Mouse (Mus musculus) MEL (cell line): Measurements from ENCODE around the gene Gtdc1. TPM values are rescaled to one million over a fixed set of nuclear protein-coding genes. Genes with fewer than 3 reads are reported as not detected.
"Not testable (repeated sequence)": the region's sequence is repeated elsewhere in the genome, so short reads cannot be mapped to it uniquely, and the experiment has no call there.

Experiments
- DNase-seq: peaks from one replicate; pipeline ENCODE4 v3.0.0; 2011; ENCODE audit warnings: low read depth, low spot score
- H3K27ac ChIP-seq: 2 replicates; pipeline ENCODE4 v1.5.1; 2012; ENCODE audit warnings: low read depth, mild to moderate bottlenecking, control low read depth, low read length, moderate library complexity; ENCODE audit not compliant: control insufficient read depth
- H3K27me3 ChIP-seq, 2 experiments: fragments of 150-350 bp in 1 of 2; sonication (generic) in 1 of 2; 2 replicates each; pipeline ENCODE4 v1.6.1; 2012; ENCODE audit warnings: low read length in 2 of 2, mild to moderate bottlenecking in 2 of 2, improper control_type of control experiment in 1 of 2, moderate library complexity in 1 of 2; ENCODE audit not compliant: insufficient read depth in 2 of 2, control insufficient read depth in 1 of 2
- H3K36me3 ChIP-seq, 2 experiments: 2 replicates each; pipeline ENCODE4 v1.6.1; 2012 to 2014; ENCODE audit warnings: low read length in 2 of 2, improper control_type of control experiment in 1 of 2, inconsistent platforms in 1 of 2, mild to moderate bottlenecking in 1 of 2; ENCODE audit not compliant: insufficient read depth in 2 of 2, control insufficient read depth in 1 of 2
- H3K4me1 ChIP-seq, 2 experiments: fragments of 150-350 bp in 1 of 2; sonication (generic) in 1 of 2; 2 replicates each; pipeline ENCODE4 v1.6.1; 2012; ENCODE audit warnings: low read length in 2 of 2, improper control_type of control experiment in 1 of 2, mild to moderate bottlenecking in 1 of 2; ENCODE audit not compliant: insufficient read depth in 2 of 2, control insufficient read depth in 1 of 2
- H3K4me3 ChIP-seq, 2 experiments: fragments of 150-350 bp in 1 of 2; sonication (generic) in 1 of 2; 2 replicates each; pipeline ENCODE4 v1.5.1; 2012; ENCODE audit warnings: low read depth in 2 of 2, low read length in 2 of 2, mild to moderate bottlenecking in 2 of 2, moderate library complexity in 2 of 2, control low read depth in 1 of 2, improper control_type of control experiment in 1 of 2; ENCODE audit not compliant: control insufficient read depth in 1 of 2, insufficient read depth in 1 of 2
- H3K79me2 ChIP-seq: 2 replicates; pipeline ENCODE4 v1.6.1; 2012; ENCODE audit warnings: mild to moderate bottlenecking, low read length, moderate library complexity; ENCODE audit not compliant: control insufficient read depth, poor library complexity, insufficient read depth
- H3K9ac ChIP-seq: 2 replicates; pipeline ENCODE4 v1.6.1; 2012; ENCODE audit warnings: low read depth, mild to moderate bottlenecking, control low read depth, low read length, moderate library complexity; ENCODE audit not compliant: control insufficient read depth, poor library complexity, severe bottlenecking
- H3K9me3 ChIP-seq: fragments of 150-350 bp; sonication (generic); replicated peaks from 2 replicates; pipeline ENCODE4 v1.6.1; 2012; ENCODE audit warnings: mild to moderate bottlenecking, low read length, improper control_type of control experiment, moderate library complexity; ENCODE audit not compliant: insufficient read depth
- BHLHE40 ChIP-seq: IDR thresholded peaks from 2 replicates; pipeline ENCODE4 v1.6.1; 2012; ENCODE audit warnings: low read depth, mild to moderate bottlenecking, inconsistent platforms, low read length, improper control_type of control experiment, borderline replicate concordance
- CHD1 ChIP-seq: IDR thresholded peaks from 2 replicates; pipeline ENCODE4 v1.6.1; 2012; ENCODE audit warnings: low read depth, mild to moderate bottlenecking, inconsistent platforms, low read length, improper control_type of control experiment
- CHD2 ChIP-seq: IDR thresholded peaks from 2 replicates; pipeline ENCODE4 v1.6.1; 2011; ENCODE audit warnings: low read length, improper control_type of control experiment
- E2F4 ChIP-seq: IDR thresholded peaks from 2 replicates; pipeline ENCODE4 v1.6.1; 2011; ENCODE audit warnings: low read depth, low read length, improper control_type of control experiment, borderline replicate concordance
- ELF1 ChIP-seq: IDR thresholded peaks from 2 replicates; pipeline ENCODE4 v1.6.1; 2014; ENCODE audit warnings: low read depth, mild to moderate bottlenecking, inconsistent platforms, low read length, improper control_type of control experiment, moderate library complexity
- GATA1 ChIP-seq: IDR thresholded peaks from 2 replicates; pipeline ENCODE4 v1.6.1; 2011; ENCODE audit warnings: low read depth, low read length, improper control_type of control experiment
- HCFC1 ChIP-seq: IDR thresholded peaks from 2 replicates; pipeline ENCODE4 v1.6.1; 2012; ENCODE audit warnings: low read depth, mild to moderate bottlenecking, inconsistent platforms, low read length, improper control_type of control experiment, moderate library complexity
- KAT2A ChIP-seq: conservative IDR thresholded peaks from 2 replicates; pipeline ENCODE4 v1.6.1; 2012; ENCODE audit warnings: low read depth, low read length, improper control_type of control experiment, inconsistent platforms
- MAFK ChIP-seq: IDR thresholded peaks from 2 replicates; pipeline ENCODE4 v1.6.1; 2011; ENCODE audit warnings: low read depth, mild to moderate bottlenecking, low read length, improper control_type of control experiment, borderline replicate concordance
- MAX ChIP-seq: IDR thresholded peaks from 2 replicates; pipeline ENCODE4 v1.6.1; 2011; ENCODE audit warnings: low read length, improper control_type of control experiment
- MAZ ChIP-seq: IDR thresholded peaks from 2 replicates; pipeline ENCODE4 v1.6.1; 2012; ENCODE audit warnings: low read depth, mild to moderate bottlenecking, inconsistent platforms, low read length, improper control_type of control experiment
- MEF2A ChIP-seq: IDR thresholded peaks from 2 replicates; pipeline ENCODE4 v1.6.1; 2014; ENCODE audit warnings: low read depth, mild to moderate bottlenecking, inconsistent platforms, low read length, improper control_type of control experiment; ENCODE audit not compliant: poor library complexity, insufficient replicate concordance, severe bottlenecking; ENCODE audit errors: extremely low read depth
- MXI1 ChIP-seq: IDR thresholded peaks from 2 replicates; pipeline ENCODE4 v1.6.1; 2011; ENCODE audit warnings: mild to moderate bottlenecking, low read depth, low read length, improper control_type of control experiment
- MYB ChIP-seq: IDR thresholded peaks from 2 replicates; pipeline ENCODE4 v1.6.1; 2011; ENCODE audit warnings: mild to moderate bottlenecking, low read depth, low read length, improper control_type of control experiment
- POLR2A ChIP-seq, 2 experiments: IDR thresholded peaks; 2 replicates each; pipeline ENCODE4 v1.6.1; 2011 to 2012; ENCODE audit warnings: low read length in 2 of 2, mild to moderate bottlenecking in 2 of 2, control low read depth in 1 of 2, improper control_type of control experiment in 1 of 2, low read depth in 1 of 2, moderate library complexity in 1 of 2; ENCODE audit not compliant: control insufficient read depth in 1 of 2, insufficient read depth in 1 of 2, poor library complexity in 1 of 2
- RAD21 ChIP-seq: IDR thresholded peaks from 2 replicates; pipeline ENCODE4 v1.6.1; 2011; ENCODE audit warnings: mild to moderate bottlenecking, low read depth, low read length, improper control_type of control experiment
- SIN3A ChIP-seq: IDR thresholded peaks from 2 replicates; pipeline ENCODE4 v1.6.1; 2012; ENCODE audit warnings: low read length, improper control_type of control experiment, inconsistent platforms
- SMC3 ChIP-seq: IDR thresholded peaks from 2 replicates; pipeline ENCODE4 v1.6.1; 2011; ENCODE audit warnings: low read depth, low read length, improper control_type of control experiment
- UBTF ChIP-seq: IDR thresholded peaks from 2 replicates; pipeline ENCODE4 v1.6.1; 2012; ENCODE audit warnings: low read depth, mild to moderate bottlenecking, inconsistent platforms, low read length, improper control_type of control experiment, moderate library complexity, borderline replicate concordance; ENCODE audit not compliant: insufficient read depth
- USF1 ChIP-seq: IDR thresholded peaks from 2 replicates; pipeline ENCODE4 v1.6.1; 2014; ENCODE audit warnings: low read depth, mild to moderate bottlenecking, inconsistent platforms, low read length, improper control_type of control experiment, moderate library complexity
- USF2 ChIP-seq, 2 experiments: IDR thresholded peaks; 2 replicates each; pipeline ENCODE4 v1.6.1; 2011 to 2012; ENCODE audit warnings: improper control_type of control experiment in 2 of 2, low read length in 2 of 2, borderline replicate concordance in 1 of 2, inconsistent platforms in 1 of 2, low read depth in 1 of 2, mild to moderate bottlenecking in 1 of 2; ENCODE audit not compliant: insufficient read depth in 1 of 2
- polyA plus RNA-seq, 2 experiments: library from polyadenylated mRNA; stranded (reverse) in 1 of 2; unstranded in 1 of 2; fragments of >175 nt in 1 of 2; fragments of >200 nt in 1 of 2; gene quantifications; 2 replicates each; pipeline versions ENCODE4 v1.2.1 to v1.2.4; 2012; ENCODE audit warnings: low replicate concordance in 2 of 2, low read depth in 1 of 2; ENCODE audit not compliant: insufficient read length in 2 of 2, insufficient read depth in 1 of 2, missing spikeins in 1 of 2
- total RNA-seq: library from RNA; depleted of rRNA; stranded (reverse); fragments of 300-350 nt; gene quantifications from 2 replicates; pipeline ENCODE4 v1.2.3, GENCODE M21; 2012

The Gtdc1 gene
- total and polyA plus RNA-seq, 3 experiments: 7.2 to 14.3 TPM; not detected in 1

- no peak for TF ChIP-seq MAFK
- no peak for TF ChIP-seq SIN3A
- TF ChIP-seq, all 39 proteins: peak for 0
- Histone ChIP-seq H3K9ac (no peak overlapping the region), H3K79me2 (no peaks in the 10 kb centered on the region), H3K27ac (no peak overlapping the region), H3K4me3 (no peak overlapping the region), H3K9me3 (no peaks in the 10 kb centered on the region), H3K36me3 (peaks cover 0 to 8% of the 10 kb centered on the region in 2 experiments; a peak in 2 of 4 replicates), H3K4me1 (peaks cover 3 to 5% of the 10 kb centered on the region in 2 experiments; a peak in 3 of 4 replicates), H3K27me3 (no peaks in the 10 kb centered on the region)
- DNase-seq: no peak
Measured at GRCm38 (mm10) chr2:44628778-44629177, 298.7 kb downstream of the Gtdc1 start.

- no peaks in the 10 kb centered on the region for H3K9me3 ChIP-seq
- no peaks in the 10 kb centered on the region for H3K4me1 ChIP-seq
- no peak overlapping the region for H3K27ac ChIP-seq
- no peaks in the 10 kb centered on the region for H3K36me3 ChIP-seq
- H3K79me2 ChIP-seq: no peaks in the 10 kb centered on the region
- DNase-seq: no peak
- TF ChIP-seq USF2 (IDR thresholded peaks at IDR 0.05; ENCODE audit: borderline replicate concordance in 1 of 2, insufficient read depth in 1 of 2, low read depth in 1 of 2, low read length in 2 of 2) (no peak), POLR2A (IDR thresholded peaks at IDR 0.05; ENCODE audit: control insufficient read depth in 1 of 2, insufficient read depth in 1 of 2, low read depth in 1 of 2, low read length in 2 of 2, poor library complexity in 1 of 2) (no peak), GATA1 (no peak), SIN3A (no peak), E2F4 (no peak), MXI1 (no peak), BHLHE40 (no peak), ELF1 (no peak), CHD1 (no peak)
- no peak overlapping the region for H3K4me3 ChIP-seq
- no peaks in the 10 kb centered on the region for H3K27me3 ChIP-seq
- H3K9ac ChIP-seq: no peak overlapping the region
Measured at GRCm38 (mm10) chr2:44625154-44625553, 302.3 kb downstream of the Gtdc1 start.

GRCm38 (mm10) chr2:44622471-44622870, 305.0 kb downstream of the Gtdc1 start:
- H3K4me1 ChIP-seq: no peaks in the 10 kb centered on the region
- no peaks in the 10 kb centered on the region for H3K27me3 ChIP-seq
- no peak for DNase-seq
- no peak overlapping the region for H3K27ac ChIP-seq
- H3K79me2 ChIP-seq: no peaks in the 10 kb centered on the region
- H3K9ac ChIP-seq: no peak overlapping the region
- H3K9me3 ChIP-seq: no peaks in the 10 kb centered on the region
- no peak for TF ChIP-seq MYB
- no peak for TF ChIP-seq MAZ
- no peak for TF ChIP-seq MAFK
- TF ChIP-seq MEF2A: no peak
- no peak for TF ChIP-seq USF2 (IDR thresholded peaks at IDR 0.05; ENCODE audit: borderline replicate concordance in 1 of 2, insufficient read depth in 1 of 2, low read depth in 1 of 2, low read length in 2 of 2)
- TF ChIP-seq UBTF: no peak
- TF ChIP-seq SMC3: no peak
- TF ChIP-seq HCFC1: no peak
- no peak for TF ChIP-seq MAX
- TF ChIP-seq CHD2: no peak
- TF ChIP-seq RAD21: no peak
- TF ChIP-seq KAT2A: no peak
- TF ChIP-seq USF1: no peak
- no peak overlapping the region for H3K4me3 ChIP-seq
- H3K36me3 ChIP-seq: no peaks in the 10 kb centered on the region

- not testable (repeated sequence) for H3K27ac ChIP-seq, DNase-seq, H3K79me2 ChIP-seq, H3K9me3 ChIP-seq, H3K27me3 ChIP-seq, H3K4me3 ChIP-seq, H3K36me3 ChIP-seq, H3K4me1 ChIP-seq, H3K9ac ChIP-seq
Measured at GRCm38 (mm10) chr2:44599653-44600052, 327.8 kb downstream of the Gtdc1 start.
